Mouse (Mus musculus) megakaryocyte, adult 5-6 weeks (primary cell): ENCODE measurements around the gene Rdh7. TPM values are rescaled to one million over a fixed set of nuclear protein-coding genes. Genes with fewer than 3 reads are reported as not detected.

ENCODE experiments used
- total RNA-seq, 2 experiments: library from RNA; stranded (forward) in 1 of 2; stranded (reverse) in 1 of 2; fragments of 153-499, 151-499 nt in 1 of 2; fragments of 221-1000, 200-1000 nt in 1 of 2; gene quantifications; 2 replicates each; pipeline versions ENCODE4 v1.2.3 to v1.2.4; 2015 to 2017

The Rdh7 gene
- total RNA-seq, 2 experiments from 2014 or later, result not detected

Other genes with a start within 250 kb of the Rdh7 start
- gene Stat6, start 245.8 kb downstream of the Rdh7 start, total RNA-seq (2015), result 82.5 and 89.6 TPM in 2 replicates
- 120 and 128 TPM in 2 replicates for gene Stat6, start 245.8 kb downstream of the Rdh7 start, total RNA-seq (2017)
- 15.2 and 18.4 TPM in 2 replicates for gene Nemp1, start 221.9 kb downstream of the Rdh7 start, total RNA-seq (2015)
- gene Nemp1, start 221.9 kb downstream of the Rdh7 start, total RNA-seq (2017), result 17.0 and 17.5 TPM in 2 replicates
- gene Nab2, start 220.2 kb downstream of the Rdh7 start, total RNA-seq (2015), result 2.0 and 2.6 TPM in 2 replicates
- gene Nab2, start 220.2 kb downstream of the Rdh7 start, total RNA-seq (2017), result 2.3 and 2.4 TPM in 2 replicates
- 0.16 TPM in 1 of 2 replicates, not detected in the other for gene Myo1a, start 183.6 kb downstream of the Rdh7 start, total RNA-seq (2015)
- gene Myo1a, start 183.6 kb downstream of the Rdh7 start, total RNA-seq (2017), result 0.20 TPM in 1 of 2 replicates, not detected in the other
- 1.1 and 1.8 TPM in 2 replicates for gene Tac2, start 164.3 kb downstream of the Rdh7 start, total RNA-seq (2015)
- gene Tac2, start 164.3 kb downstream of the Rdh7 start, total RNA-seq (2017), result 0.37 and 0.51 TPM in 2 replicates
- gene Zbtb39, start 149.3 kb downstream of the Rdh7 start, total RNA-seq (2015), result 3.3 and 5.1 TPM in 2 replicates
- 3.2 and 4.3 TPM in 2 replicates for gene Zbtb39, start 149.3 kb downstream of the Rdh7 start, total RNA-seq (2017)
- not detected in 2 replicates for gene Gpr182, start 137.1 kb downstream of the Rdh7 start, total RNA-seq (2015)
- gene Gpr182, start 137.1 kb downstream of the Rdh7 start, total RNA-seq (2017), result 0.11 TPM in 1 of 2 replicates, not detected in the other
- not detected in 2 replicates for gene Rdh1, start 129.1 kb downstream of the Rdh7 start, total RNA-seq (2015)
- gene Rdh1, start 129.1 kb downstream of the Rdh7 start, total RNA-seq (2017), result not detected in 2 replicates
- not detected in 2 replicates for gene Rdh16f1, start 129.0 kb downstream of the Rdh7 start, total RNA-seq (2015)
- not detected in 2 replicates for gene Rdh16f1, start 129.0 kb downstream of the Rdh7 start, total RNA-seq (2017)
- gene Rdh9, start 112.4 kb downstream of the Rdh7 start, total RNA-seq (2015), result not detected in 2 replicates
- not detected in 2 replicates for gene Rdh9, start 112.4 kb downstream of the Rdh7 start, total RNA-seq (2017)
- gene Rdh16, start 87.7 kb downstream of the Rdh7 start, total RNA-seq (2015), result not detected in 2 replicates
- gene Rdh16, start 87.7 kb downstream of the Rdh7 start, total RNA-seq (2017), result not detected in 2 replicates
- gene Rdh19, start 38.9 kb downstream of the Rdh7 start, total RNA-seq (2015), result not detected in 2 replicates
- gene Rdh19, start 38.9 kb downstream of the Rdh7 start, total RNA-seq (2017), result not detected in 2 replicates
- not detected in 2 replicates for gene Rdh16f2, start 22.3 kb downstream of the Rdh7 start, total RNA-seq (2015)
- not detected in 2 replicates for gene Rdh16f2, start 22.3 kb downstream of the Rdh7 start, total RNA-seq (2017)
- gene Sdr9c7, start 9.7 kb upstream of the Rdh7 start, total RNA-seq (2015), result not detected in 2 replicates
- gene Sdr9c7, start 9.7 kb upstream of the Rdh7 start, total RNA-seq (2017), result not detected in 2 replicates
- not detected in 2 replicates for gene Hsd17b6, start 118.8 kb upstream of the Rdh7 start, total RNA-seq (2015)
- not detected in 2 replicates for gene Hsd17b6, start 118.8 kb upstream of the Rdh7 start, total RNA-seq (2017)
- 70.7 and 76.4 TPM in 2 replicates for gene Prim1, start 126.4 kb upstream of the Rdh7 start, total RNA-seq (2015)
- gene Prim1, start 126.4 kb upstream of the Rdh7 start, total RNA-seq (2017), result 66.4 and 66.8 TPM in 2 replicates
- 699 and 796 TPM in 2 replicates for gene Naca, start 146.8 kb upstream of the Rdh7 start, total RNA-seq (2015)
- gene Naca, start 146.8 kb upstream of the Rdh7 start, total RNA-seq (2017), result 1,510 and 1,709 TPM in 2 replicates
- gene Ptges3, start 170.1 kb upstream of the Rdh7 start, total RNA-seq (2015), result 118 and 120 TPM in 2 replicates
- 140 and 162 TPM in 2 replicates for gene Ptges3, start 170.1 kb upstream of the Rdh7 start, total RNA-seq (2017)
- gene Atp5b, start 194.5 kb upstream of the Rdh7 start, total RNA-seq (2015), result 902 and 936 TPM in 2 replicates
- 1,533 and 1,600 TPM in 2 replicates for gene Atp5b, start 194.5 kb upstream of the Rdh7 start, total RNA-seq (2017)
- 51.3 and 53.5 TPM in 2 replicates for gene Baz2a, start 202.8 kb upstream of the Rdh7 start, total RNA-seq (2015)
- 21.3 and 27.4 TPM in 2 replicates for gene Baz2a, start 202.8 kb upstream of the Rdh7 start, total RNA-seq (2017)